ENCODE assay signal across 16 mouse cellular contexts in the genomic region with DNA sequence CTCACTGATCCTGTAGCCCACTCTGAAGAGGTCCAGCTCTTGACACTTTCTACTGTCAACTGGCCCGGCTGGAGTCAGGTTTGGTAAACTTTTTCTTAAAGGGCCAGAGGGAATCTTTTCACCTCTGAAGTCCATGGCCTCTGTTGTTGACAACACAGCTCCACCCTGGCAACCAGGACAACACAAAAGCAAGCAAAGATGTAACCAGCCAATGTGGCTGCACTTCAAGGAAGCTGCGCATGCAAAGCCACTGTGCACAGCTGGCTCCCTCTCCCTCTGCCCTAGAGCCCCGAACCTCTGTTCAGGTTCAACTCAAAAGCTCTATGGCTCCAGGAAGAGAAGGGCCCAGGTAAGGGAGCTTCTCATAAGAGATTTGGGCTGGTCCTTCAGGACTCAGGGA.
DNase-seq lines count a peak whose midpoint lies in the region; ATAC-seq lines count a peak whose summit lies in the region.
"Had no signal": no experiment of that assay in that cellular context is flagged by ENCODE, and none has a peak within 500 bp of the region (broad histone marks: within the 10 kb centered on the region; RNA-seq: fewer than 3 reads in every experiment).

No protein-coding gene starts in this region.

- no peak overlapping the region for H3K9ac ChIP-seq in heart, embryonic 13.5 days
- no peak overlapping the region for H3K9ac ChIP-seq in midbrain, embryonic 16.5 days (ENCODE audit: low read depth, low read length)
- no peak overlapping the region for H3K9ac ChIP-seq in intestine, embryonic 16.5 days (ENCODE audit: low read depth, low read length)
- H3K9ac ChIP-seq: embryonic facial prominence, embryonic 13.5 days; hindbrain, embryonic 13.5 days; liver, embryonic 13.5 days had no signal

- ATAC-seq in heart, embryonic 13.5 days (ENCODE audit: extremely low read depth, insufficient number of reproducible peaks, low FRiP score, low TSS enrichment), result no peak
- no peak for ATAC-seq in midbrain, embryonic 16.5 days
- ATAC-seq in intestine, embryonic 16.5 days, result no peak
- ATAC-seq: forebrain, embryonic 16.5 days had no signal

- H3K36me3 ChIP-seq in heart, embryonic 13.5 days, result 0 out of 2 replicates have a peak, but pooled peaks cover 8% of the 10 kb centered on the region
- H3K36me3 ChIP-seq in midbrain, embryonic 10.5 days, result 0 out of 2 replicates have a peak, but pooled peaks cover 3% of the 10 kb centered on the region
- no peaks in the 10 kb centered on the region for H3K36me3 ChIP-seq in midbrain, embryonic 16.5 days (ENCODE audit: control insufficient read depth, insufficient read depth, low read length)
- H3K36me3 ChIP-seq in intestine, embryonic 16.5 days (ENCODE audit: control insufficient read depth, insufficient read depth, low read length), result no peaks in the 10 kb centered on the region
- H3K36me3 ChIP-seq: embryonic facial prominence, embryonic 13.5 days; hindbrain, embryonic 13.5 days; liver, embryonic 13.5 days had no signal

- H3K27ac ChIP-seq in heart, embryonic 13.5 days (replicated peaks), result peak overlapping the region; percentile 36; the same call in 1 of the 2 replicates
- H3K27ac ChIP-seq in midbrain, embryonic 10.5 days (replicated peaks), result peak overlapping the region; percentile 33; the same call in 1 of the 2 replicates
- H3K27ac ChIP-seq in midbrain, embryonic 16.5 days (ENCODE audit: low read length), result no peak overlapping the region
- peak overlapping the region; percentile 72 for H3K27ac ChIP-seq in intestine, embryonic 16.5 days (ENCODE audit: low read length)
- H3K27ac ChIP-seq: embryonic facial prominence, embryonic 13.5 days; hindbrain, embryonic 13.5 days; liver, embryonic 13.5 days had no signal

- H3K27me3 ChIP-seq in heart, embryonic 13.5 days (replicated peaks), result no peaks in the 10 kb centered on the region
- no peaks in the 10 kb centered on the region for H3K27me3 ChIP-seq in midbrain, embryonic 10.5 days (ENCODE audit: low read depth, poor library complexity, severe bottlenecking)
- no peaks in the 10 kb centered on the region for H3K27me3 ChIP-seq in midbrain, embryonic 16.5 days (ENCODE audit: control insufficient read depth, insufficient read depth, low read depth, low read length)
- no peaks in the 10 kb centered on the region for H3K27me3 ChIP-seq in intestine, embryonic 16.5 days (replicated peaks; ENCODE audit: control insufficient read depth, insufficient read depth, low read length)
- H3K27me3 ChIP-seq: embryonic facial prominence, embryonic 13.5 days; hindbrain, embryonic 13.5 days; liver, embryonic 13.5 days had no signal

- intact Hi-C loops in heart, postnatal 36 days (cut with DNase I), result no loop called here

- H3K4me3 ChIP-seq in heart, embryonic 13.5 days, result no peak overlapping the region
- H3K4me3 ChIP-seq in midbrain, embryonic 10.5 days, result no peak overlapping the region
- H3K4me3 ChIP-seq in midbrain, embryonic 16.5 days (ENCODE audit: low read depth, low read length), result no peak overlapping the region
- no peak overlapping the region for H3K4me3 ChIP-seq in intestine, embryonic 16.5 days (ENCODE audit: low read length)
- H3K4me3 ChIP-seq: embryonic facial prominence, embryonic 13.5 days; hindbrain, embryonic 13.5 days; liver, embryonic 13.5 days had no signal

- H3K9me3 ChIP-seq in heart, embryonic 13.5 days, result no peaks in the 10 kb centered on the region
- no peaks in the 10 kb centered on the region for H3K9me3 ChIP-seq in midbrain, embryonic 10.5 days (replicated peaks)
- no peaks in the 10 kb centered on the region for H3K9me3 ChIP-seq in midbrain, embryonic 16.5 days (replicated peaks; ENCODE audit: control insufficient read depth, low read length, poor library complexity, severe bottlenecking)
- H3K9me3 ChIP-seq in intestine, embryonic 16.5 days (ENCODE audit: control insufficient read depth, low read length), result no peaks in the 10 kb centered on the region
- H3K9me3 ChIP-seq: embryonic facial prominence, embryonic 13.5 days; hindbrain, embryonic 13.5 days; liver, embryonic 13.5 days had no signal

- WGBS in heart, embryonic 13.5 days, result 54% methylated on average over 3 of the region's 3 CpGs
- 79% methylated on average over 3 of the region's 3 CpGs for WGBS in midbrain, embryonic 10.5 days
- WGBS in midbrain, embryonic 16.5 days, result 71% methylated on average over 3 of the region's 3 CpGs
- 65% methylated on average over 3 of the region's 3 CpGs for WGBS in intestine, embryonic 16.5 days

- no peak for DNase-seq in heart, postnatal 36 days
- DNase-seq in midbrain, embryonic 10.5 days (ENCODE audit: low spot score), result no peak
- DNase-seq in cerebellum, adult 8-10 months, result no peak
- no peak for DNase-seq in adrenal gland, postnatal 4 days (ENCODE audit: low spot score in 2 of 2)
- DNase-seq: cerebellum, adult 11-12 months; kidney, postnatal 14 days; left cerebral cortex, postnatal 4 days; liver, embryonic 13.5 days; midbrain, embryonic 14.5 days; thymus, adult 2 months had no signal

- no peak overlapping the region for H3K4me2 ChIP-seq in heart, embryonic 13.5 days
- no peak overlapping the region for H3K4me2 ChIP-seq in midbrain, embryonic 16.5 days (ENCODE audit: low read length)
- H3K4me2 ChIP-seq in intestine, embryonic 16.5 days (ENCODE audit: low read depth, low read length), result no peak overlapping the region
- H3K4me2 ChIP-seq: embryonic facial prominence, embryonic 13.5 days; hindbrain, embryonic 13.5 days; liver, embryonic 13.5 days had no signal

- peaks cover 76% of the 10 kb centered on the region for H3K4me1 ChIP-seq in heart, embryonic 13.5 days
- H3K4me1 ChIP-seq in midbrain, embryonic 10.5 days, result peaks cover 74% of the 10 kb centered on the region
- peaks cover 14% of the 10 kb centered on the region for H3K4me1 ChIP-seq in midbrain, embryonic 16.5 days (ENCODE audit: control insufficient read depth, insufficient read depth, low read length)
- H3K4me1 ChIP-seq in intestine, embryonic 16.5 days (ENCODE audit: control insufficient read depth, insufficient read depth, low read length), result peaks cover 40% of the 10 kb centered on the region
